Mouse (Mus musculus) left cerebral cortex, postnatal 4 days (tissue): ENCODE measurements around the gene Tas2r109. TPM values are rescaled to one million over a fixed set of nuclear protein-coding genes. Genes with fewer than 3 reads are reported as not detected.
"Not testable (repeated sequence)": the region's sequence is repeated elsewhere in the genome, so short reads cannot be mapped to it uniquely, and the experiment has no call there.

ENCODE experiments used
- DNase-seq: peaks from one replicate; pipeline ENCODE4 v3.0.0-alpha.2; 2022
- intact Hi-C: fragments of 180-260 bp; cut with DNase I; formaldehyde crosslinking; loops from one replicate; pipeline ENCODE4 v1.15.1; 2025
- total RNA-seq, 2 experiments: library from RNA; stranded (reverse); gene quantifications; 2 replicates each; pipeline ENCODE4 v1.2.3; 2021

The Tas2r109 gene
- not detected for total RNA-seq

DNA sequence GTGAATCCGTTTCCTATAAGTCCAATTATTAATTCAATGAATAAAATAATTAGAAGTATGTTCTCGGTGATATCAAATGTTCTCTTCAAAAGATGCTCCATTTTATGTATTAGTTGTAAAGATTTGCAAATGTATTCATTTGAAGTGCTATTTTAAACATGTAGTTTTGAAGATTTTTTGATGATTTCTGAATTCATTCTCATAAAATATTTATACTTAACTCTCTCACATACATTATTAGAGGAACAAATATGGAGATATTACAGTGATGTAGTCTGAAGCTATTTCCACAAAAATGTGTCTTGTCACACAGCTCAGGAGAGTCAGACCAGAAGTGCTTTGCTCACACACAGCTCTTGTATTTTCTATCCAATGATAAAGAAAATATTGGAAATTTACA is at the start of gene Tas2r109:
TSS of gene Tas2r109 (minus strand) at position 101 of the 400 bp plus-strand sequence.
- DNase-seq = no peak
- intact Hi-C loops = no loop called here

DNA sequence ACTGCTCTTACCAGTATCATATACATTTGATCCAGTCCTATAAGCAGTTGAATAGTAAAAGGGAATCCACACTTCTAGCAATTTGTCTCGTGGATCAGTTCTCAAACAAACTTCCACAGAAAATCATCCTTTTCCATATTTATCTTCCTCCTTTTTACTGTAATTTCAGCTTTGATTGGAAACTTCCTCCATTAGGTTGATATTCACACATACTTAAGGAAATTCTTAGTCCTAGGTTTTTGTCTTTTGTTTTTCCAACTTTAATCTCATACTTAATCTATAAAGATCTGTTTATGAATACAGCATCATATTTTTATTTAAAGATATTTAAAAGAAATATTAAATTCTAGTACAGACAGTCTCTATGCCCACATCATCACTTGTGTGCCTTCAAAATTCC is 22.9 kb downstream of the Tas2r109 start, which contains the start of gene Tas2r131:
TSS of gene Tas2r131 (minus strand) at position 101 of the 400 bp plus-strand sequence.
- intact Hi-C loops = no loop called here
- DNase-seq = no peak

DNA sequence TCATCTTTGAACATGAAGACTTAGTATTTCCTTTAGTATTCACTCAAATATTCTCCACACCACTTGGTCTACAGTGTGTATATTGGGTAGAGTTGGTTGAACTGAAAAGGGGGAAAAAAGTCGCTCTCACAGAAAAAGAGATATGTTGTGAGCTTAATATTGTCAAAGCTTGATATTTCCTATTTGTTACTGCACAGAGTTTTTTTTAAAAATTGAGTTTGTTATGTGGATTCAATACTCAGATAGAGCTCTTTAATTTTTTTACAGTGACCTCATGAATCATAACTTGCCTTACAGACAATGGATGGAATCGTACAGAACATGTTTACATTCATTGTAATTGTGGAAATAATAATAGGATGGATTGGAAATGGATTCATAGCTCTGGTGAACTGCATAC is 30.0 kb downstream of the Tas2r109 start, which contains the start of gene Tas2r129:
TSS of gene Tas2r129 (plus strand) at position 301 of the 400 bp plus-strand sequence.
- intact Hi-C loops = no loop called here
- no peak for DNase-seq

DNA sequence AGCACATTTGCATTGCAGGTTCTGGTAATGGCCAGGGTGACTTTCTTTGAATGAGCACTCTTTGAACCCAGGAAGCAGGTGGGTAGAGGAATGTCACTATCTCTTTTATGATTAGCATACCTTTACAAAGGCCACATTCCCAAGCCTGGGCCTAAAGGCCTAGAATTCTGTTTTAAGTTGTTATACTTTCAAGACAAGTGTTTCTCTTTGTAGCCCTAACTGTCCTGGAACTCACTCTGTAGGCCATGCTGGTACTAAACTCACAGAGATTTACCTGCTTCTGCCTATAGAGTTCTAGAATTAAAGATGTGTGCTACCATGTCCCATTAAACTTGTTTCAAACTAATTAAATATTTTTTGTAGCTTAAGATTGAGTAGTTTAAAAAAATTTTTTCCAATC is 39.4 kb downstream of the Tas2r109 start:
- DNase-seq, intact Hi-C loops: not testable (repeated sequence)

Other genes with a start within 250 kb of the Tas2r109 start
- gene Tas2r115, start 242.9 kb downstream of the Tas2r109 start, total RNA-seq = not detected
- not detected for gene Tas2r124, start 226.2 kb downstream of the Tas2r109 start, total RNA-seq
- not detected for gene Tas2r102, start 218.8 kb downstream of the Tas2r109 start, total RNA-seq
- not detected for gene Tas2r136, start 202.8 kb downstream of the Tas2r109 start, total RNA-seq
- not detected for gene Tas2r117, start 178.1 kb downstream of the Tas2r109 start, total RNA-seq
- not detected for gene Tas2r123, start 133.8 kb downstream of the Tas2r109 start, total RNA-seq
- gene Tas2r116, start 125.5 kb downstream of the Tas2r109 start, total RNA-seq = not detected
- gene Tas2r110, start 113.0 kb downstream of the Tas2r109 start, total RNA-seq = not detected
- not detected for gene Tas2r113, start 88.0 kb downstream of the Tas2r109 start, total RNA-seq
- not detected for gene Tas2r125, start 71.3 kb downstream of the Tas2r109 start, total RNA-seq
- not detected for gene Tas2r129, start 29.9 kb downstream of the Tas2r109 start, total RNA-seq
- not detected for gene Tas2r131, start 23.0 kb downstream of the Tas2r109 start, total RNA-seq
- not detected for gene Tas2r103, start 56.1 kb upstream of the Tas2r109 start, total RNA-seq
- gene Tas2r140, start 74.9 kb upstream of the Tas2r109 start, total RNA-seq = not detected
- gene Smim10l1, start 123.9 kb upstream of the Tas2r109 start, total RNA-seq = 10 to 100 TPM; 52.3 to 53.3 TPM